Mouse (Mus musculus) neural tube, embryonic 11.5 days (tissue): ENCODE measurements around the gene Tmem110. TPM values are rescaled to one million over a fixed set of nuclear protein-coding genes. Genes with fewer than 3 reads are reported as not detected.

Experiments
- ATAC-seq: fragments of 200-750 bp; cut with Nextera tagmentation; 2 replicates; pipeline ENCODE4 v1.8.0; 2017; ENCODE audit warnings: moderate number of reproducible peaks, mild to moderate bottlenecking, moderate TSS enrichment, moderate library complexity; ENCODE audit not compliant: insufficient read depth, low FRiP score, low TSS enrichment
- DNase-seq: peaks from one replicate; pipeline ENCODE4 v3.0.0-alpha.2; 2015; ENCODE audit warnings: low spot score
- H3K27ac ChIP-seq: fragments of 300-500 bp; sonication (generic); 2 replicates; pipeline ENCODE4 v1.5.1; 2014; ENCODE audit warnings: low read depth, mild to moderate bottlenecking, low read length
- H3K27me3 ChIP-seq: fragments of 300-500 bp; sonication (generic); 2 replicates; pipeline ENCODE4 v1.6.1; 2014; ENCODE audit warnings: mild to moderate bottlenecking, low read length, mixed read lengths; ENCODE audit not compliant: control insufficient read depth, insufficient read depth
- H3K36me3 ChIP-seq: fragments of 300-500 bp; sonication (generic); 2 replicates; pipeline ENCODE4 v1.6.1; 2014; ENCODE audit warnings: mild to moderate bottlenecking, low read length, moderate library complexity, mixed read lengths; ENCODE audit not compliant: control insufficient read depth, insufficient read depth
- H3K4me1 ChIP-seq: fragments of 300-500 bp; sonication (generic); 2 replicates; pipeline ENCODE4 v1.6.1; 2014; ENCODE audit warnings: low read length, mixed read lengths; ENCODE audit not compliant: control insufficient read depth, insufficient read depth
- H3K4me2 ChIP-seq: fragments of 300-500 bp; sonication (generic); 2 replicates; pipeline ENCODE4 v1.6.1; 2014; ENCODE audit warnings: low read depth, mild to moderate bottlenecking, moderate library complexity
- H3K4me3 ChIP-seq: fragments of 300-500 bp; sonication (generic); 2 replicates; pipeline ENCODE4 v1.5.1; 2014; ENCODE audit warnings: low read depth, low read length
- H3K9ac ChIP-seq: fragments of 300-500 bp; sonication (generic); 2 replicates; pipeline ENCODE4 v1.6.1; 2014; ENCODE audit warnings: mild to moderate bottlenecking, low read length
- H3K9me3 ChIP-seq: fragments of 300-500 bp; sonication (generic); 2 replicates; pipeline ENCODE4 v1.6.1; 2016; ENCODE audit warnings: low read length; ENCODE audit not compliant: control insufficient read depth
- WGBS: fragments of 180-500 bp; shearing (Covaris S2); extraction: QIAGEN DNeasy Blood & Tissue Kit; methylation state at CpG from one replicate; pipeline ENCODE4 v1.1.7; 2014; 5-methylcytosine and 5-hydroxymethylcytosine counted together
- polyA plus RNA-seq: library from polyadenylated mRNA; unstranded; fragments of >200 nt; fragmentation: Nextera tagmentation; extraction: Ambion mirVana; gene quantifications from 2 replicates; pipeline ENCODE4 v1.2.1, GENCODE M21; 2014

Tmem110 gene
- polyA plus RNA-seq, 1 experiment from 2014 or later: 31.2 TPM

DNA sequence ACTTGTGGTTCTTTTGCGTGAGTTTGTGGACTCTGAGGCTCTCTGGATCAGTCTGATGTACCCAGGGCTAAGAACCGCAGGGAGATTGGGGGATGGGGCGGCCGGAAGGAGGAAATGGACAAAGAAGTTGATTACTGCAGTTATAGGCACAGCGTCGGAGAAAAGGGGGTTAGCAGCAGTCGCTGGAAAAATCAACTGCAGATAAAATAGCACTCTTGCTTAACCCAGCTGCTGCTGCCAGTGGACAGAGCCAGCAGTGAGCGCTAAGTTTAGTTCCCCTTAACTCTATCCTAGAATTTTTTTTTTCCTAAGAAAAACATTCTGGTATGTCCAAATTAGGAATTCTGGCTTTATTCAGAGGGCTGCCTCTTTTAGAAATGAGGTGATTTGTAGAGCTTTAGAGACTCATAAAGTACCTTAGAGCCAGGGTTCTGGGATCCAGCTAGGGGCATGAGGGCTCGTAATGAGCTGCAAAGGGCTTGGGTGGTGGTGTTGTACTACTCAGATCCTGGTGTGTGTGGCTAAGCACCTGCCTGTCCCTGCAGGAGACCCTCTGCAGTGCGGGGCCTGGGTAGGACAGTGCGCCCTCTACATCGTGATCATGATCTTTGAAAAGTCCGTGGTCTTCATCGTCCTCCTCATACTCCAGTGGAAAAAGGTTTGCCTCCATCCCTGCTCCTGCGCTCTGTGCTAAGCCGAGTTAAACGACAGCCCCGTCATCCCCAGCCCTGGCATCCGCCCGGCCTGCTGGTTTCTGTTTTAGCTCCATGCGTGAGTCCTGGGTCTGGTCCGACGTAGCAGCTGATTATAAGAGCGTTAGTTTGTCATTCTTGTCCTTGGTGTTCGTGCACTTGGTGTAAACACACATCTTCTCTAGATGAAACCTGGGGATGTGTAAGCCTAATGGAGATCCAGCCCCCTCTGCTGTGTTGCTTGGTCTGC lies 45.1 kb downstream of the Tmem110 start:
- Histone ChIP-seq H3K4me2 (no peak overlapping the region), H3K27me3 (no peaks in the 10 kb centered on the region), H3K9ac (no peak overlapping the region), H3K4me1 (no peaks in the 10 kb centered on the region), H3K9me3 (no peaks in the 10 kb centered on the region), H3K4me3 (no peak overlapping the region), H3K27ac (no peak overlapping the region), H3K36me3 (no peaks in the 10 kb centered on the region)
- 78% methylated on average over 25 of the region's 25 CpGs for WGBS
- DNase-seq (no peak), ATAC-seq (no peak)

DNA sequence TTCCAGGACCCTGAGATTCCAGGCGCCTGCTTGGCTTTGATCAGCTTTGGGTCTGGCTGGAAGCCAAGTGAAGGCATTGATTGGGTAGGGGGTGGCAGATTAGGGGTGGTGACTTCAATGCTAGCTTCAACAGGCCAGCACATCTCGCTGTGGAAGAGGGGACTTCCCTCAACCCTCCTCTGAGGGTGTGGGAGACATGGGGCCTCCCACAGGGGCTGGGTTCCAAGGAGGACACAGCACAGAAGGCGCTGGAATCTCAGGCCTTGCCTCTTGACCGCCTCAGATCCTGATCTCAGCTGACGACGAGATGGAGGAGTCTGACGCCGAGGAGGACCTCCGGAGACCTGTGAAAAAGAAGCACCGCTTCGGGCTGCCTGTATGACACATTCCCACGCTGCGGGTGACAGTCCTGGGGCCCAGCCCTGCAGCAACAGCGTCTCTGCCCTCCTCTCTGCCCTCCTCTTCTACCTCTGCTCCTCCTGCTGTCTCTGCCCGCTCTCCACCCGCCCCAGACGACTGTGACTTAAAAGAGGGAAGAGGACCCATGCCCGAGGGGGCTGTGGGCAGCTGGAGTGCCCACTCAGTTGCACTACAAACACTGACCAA lies 48.8 kb downstream of the Tmem110 start:
- no peaks in the 10 kb centered on the region for H3K36me3 ChIP-seq
- no peaks in the 10 kb centered on the region for H3K9me3 ChIP-seq
- H3K27me3 ChIP-seq: no peaks in the 10 kb centered on the region
- no peak overlapping the region for H3K27ac ChIP-seq
- no peaks in the 10 kb centered on the region for H3K4me1 ChIP-seq
- DNase-seq (no peak), ATAC-seq (no peak)
- WGBS: 84% methylated on average over 18 of the region's 18 CpGs
- no peak overlapping the region for H3K9ac ChIP-seq
- H3K4me3 ChIP-seq: no peak overlapping the region
- H3K4me2 ChIP-seq: no peak overlapping the region

DNA sequence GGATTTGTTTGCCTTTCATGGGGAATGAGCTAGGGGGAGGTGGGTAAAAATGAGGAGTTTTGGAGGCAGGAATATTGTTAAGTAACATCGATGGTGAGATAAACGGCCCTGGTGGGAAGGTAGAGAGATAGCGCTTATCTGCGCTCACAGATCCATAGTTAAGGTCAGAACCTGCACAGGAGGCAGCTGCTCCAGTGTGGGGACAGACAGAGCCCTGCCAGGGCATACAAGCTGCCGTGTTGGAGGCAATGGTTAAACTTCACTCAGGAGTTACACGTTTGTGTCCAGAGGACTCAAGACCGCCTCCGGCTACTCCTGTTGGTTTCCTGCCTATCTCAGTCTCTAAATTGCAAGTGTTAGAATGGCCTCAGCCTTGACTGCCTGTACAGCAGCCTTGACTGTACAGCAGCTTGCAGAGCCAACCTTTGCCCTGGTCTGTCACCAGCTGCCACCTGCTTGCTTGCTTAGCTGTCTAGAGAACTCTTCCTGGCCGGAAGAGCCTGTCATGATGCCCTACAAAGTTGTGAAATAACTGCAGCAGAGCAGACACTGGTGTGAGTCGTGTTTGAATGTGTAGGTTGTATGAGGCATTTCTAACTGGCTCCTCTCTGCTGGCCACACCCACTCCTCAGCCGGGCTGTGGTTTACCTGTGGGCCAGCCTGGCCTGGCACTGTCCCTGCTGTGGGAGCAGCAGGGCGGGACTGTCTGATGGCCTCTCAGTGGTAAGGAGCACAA lies 49.9 kb downstream of the Tmem110 start:
- no peak for ATAC-seq
- H3K9me3 ChIP-seq: no peaks in the 10 kb centered on the region
- no peak overlapping the region for H3K4me3 ChIP-seq
- no peak overlapping the region for H3K4me2 ChIP-seq
- 92% methylated on average over 12 of the region's 12 CpGs for WGBS
- no peaks in the 10 kb centered on the region for H3K36me3 ChIP-seq
- no peaks in the 10 kb centered on the region for H3K27me3 ChIP-seq
- no peak overlapping the region for H3K27ac ChIP-seq
- no peak for DNase-seq
- no peak overlapping the region for H3K9ac ChIP-seq
- H3K4me1 ChIP-seq: no peaks in the 10 kb centered on the region

DNA sequence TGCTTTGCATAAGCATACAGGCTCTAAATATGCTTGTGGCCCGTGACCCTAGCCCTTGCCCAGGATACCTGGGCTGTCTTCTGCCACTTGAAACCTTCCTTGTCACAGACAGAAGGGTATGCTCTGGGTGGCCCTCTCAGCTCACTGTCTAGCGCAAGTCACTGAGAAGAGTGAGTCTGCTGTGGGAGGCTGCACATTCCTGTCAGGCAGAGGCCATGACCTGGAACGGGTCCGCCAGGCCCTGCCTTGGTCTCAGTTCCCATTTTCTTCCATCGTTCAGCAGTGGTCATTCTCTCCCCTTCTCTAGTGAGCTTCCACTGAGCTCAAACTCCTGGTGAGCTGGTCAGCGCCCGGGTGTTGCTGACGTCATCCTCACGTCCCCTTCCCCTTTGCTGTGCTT lies 50.6 kb downstream of the Tmem110 start:
- Histone ChIP-seq H3K9me3 (no peaks in the 10 kb centered on the region), H3K9ac (no peak overlapping the region), H3K27ac (no peak overlapping the region), H3K4me1 (no peaks in the 10 kb centered on the region), H3K27me3 (no peaks in the 10 kb centered on the region), H3K36me3 (no peaks in the 10 kb centered on the region), H3K4me2 (no peak overlapping the region), H3K4me3 (no peak overlapping the region)
- no peak for ATAC-seq
- DNase-seq: no peak
- WGBS: 90% methylated on average over 9 of the region's 9 CpGs

DNA sequence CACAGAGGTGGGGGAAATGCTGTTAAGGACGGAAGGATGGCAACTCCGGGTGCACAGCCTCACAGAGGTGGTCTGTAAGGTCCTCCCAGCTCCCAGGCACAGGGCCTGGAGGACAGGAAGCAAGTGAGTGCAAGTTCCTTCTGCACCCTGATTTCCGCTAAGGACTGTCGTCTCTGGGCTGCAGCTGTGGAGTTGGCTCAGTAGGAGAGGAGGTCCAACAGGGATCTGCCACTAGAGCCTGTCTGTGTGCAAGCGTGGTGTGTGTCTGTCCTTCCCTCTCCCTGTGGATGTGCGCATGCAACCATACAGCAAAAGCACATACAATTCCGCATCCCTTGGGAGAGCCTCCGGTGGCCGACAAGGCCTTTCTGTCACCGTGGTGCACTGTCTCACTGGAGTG lies 51.1 kb downstream of the Tmem110 start:
- no peak for DNase-seq
- H3K27ac ChIP-seq: no peak overlapping the region
- no peak for ATAC-seq
- no peaks in the 10 kb centered on the region for H3K36me3 ChIP-seq
- no peaks in the 10 kb centered on the region for H3K9me3 ChIP-seq
- H3K9ac ChIP-seq: no peak overlapping the region
- no peak overlapping the region for H3K4me2 ChIP-seq
- no peaks in the 10 kb centered on the region for H3K4me1 ChIP-seq
- 98% methylated on average over 10 of the region's 10 CpGs for WGBS
- H3K27me3 ChIP-seq: no peaks in the 10 kb centered on the region
- no peak overlapping the region for H3K4me3 ChIP-seq

DNA sequence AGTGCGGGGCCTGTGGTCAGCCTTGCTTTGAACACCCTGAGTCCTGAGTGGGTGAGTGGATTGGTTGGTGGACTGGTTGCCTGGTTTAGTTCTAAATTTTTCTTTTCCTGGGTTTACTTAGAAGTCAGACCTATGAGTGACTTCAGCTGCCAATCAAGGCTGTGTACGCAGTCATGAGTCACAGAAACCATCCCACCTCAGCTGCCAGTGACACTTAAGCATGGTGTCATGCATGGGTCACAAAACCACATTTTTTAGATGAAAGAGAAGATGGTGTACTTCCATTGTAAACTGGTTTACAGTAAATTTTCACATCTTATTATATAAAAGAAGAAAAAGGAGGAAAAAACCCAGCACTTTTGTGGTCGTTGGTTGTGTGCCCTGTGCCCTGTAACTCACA lies 52.4 kb downstream of the Tmem110 start:
- no peak overlapping the region for H3K4me3 ChIP-seq
- H3K27me3 ChIP-seq: no peaks in the 10 kb centered on the region
- H3K4me2 ChIP-seq: no peak overlapping the region
- no peaks in the 10 kb centered on the region for H3K4me1 ChIP-seq
- WGBS: 88% methylated on average over 3 of the region's 3 CpGs
- DNase-seq: no peak
- ATAC-seq: no peak
- H3K9ac ChIP-seq: no peak overlapping the region
- H3K27ac ChIP-seq: no peak overlapping the region
- no peaks in the 10 kb centered on the region for H3K9me3 ChIP-seq
- H3K36me3 ChIP-seq: no peaks in the 10 kb centered on the region

DNA sequence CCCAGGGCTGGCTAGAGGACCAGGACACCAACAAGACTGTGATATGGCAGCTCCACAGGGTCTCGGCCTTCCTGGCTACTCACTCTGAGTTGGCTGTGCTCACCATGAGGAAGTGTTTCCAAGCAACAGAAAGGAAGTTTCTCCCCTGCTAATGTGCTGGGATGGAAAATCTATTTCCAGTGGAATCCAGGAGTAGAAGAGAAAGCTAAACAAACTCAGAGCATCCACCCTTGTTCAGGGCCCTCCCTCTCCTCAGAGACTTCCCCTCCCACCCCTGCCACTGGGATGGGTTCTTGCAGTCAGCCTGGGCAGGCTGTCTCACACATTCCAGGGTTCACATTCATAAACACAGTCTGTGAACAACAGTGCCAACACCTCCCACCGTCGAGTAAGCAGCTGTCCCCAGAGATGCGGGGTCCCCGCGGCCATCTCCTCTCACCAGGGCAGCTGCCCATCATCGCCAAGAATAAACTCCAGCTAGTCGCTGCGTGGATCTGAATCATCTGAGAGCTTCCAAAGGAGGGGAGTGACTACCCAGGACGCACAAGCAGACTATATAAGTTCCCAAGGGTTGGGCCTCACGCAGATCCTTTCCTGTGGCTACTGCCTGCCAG lies 53.7 kb downstream of the Tmem110 start, which contains the start of gene Mustn1:
Mustn1 (plus strand) TSS at position 243 of the 614 bp plus-strand sequence.
- ATAC-seq (no peak), DNase-seq (no peak)
- Histone ChIP-seq H3K4me1 (no peaks in the 10 kb centered on the region), H3K4me2 (no peak within 1 kb of the TSS), H3K4me3 (no peak within 1 kb of the TSS), H3K9ac (no peak within 1 kb of the TSS; the same call in 1 of the 2 replicates), H3K27me3 (no peaks in the 10 kb centered on the region), H3K27ac (no peak within 1 kb of the TSS), H3K9me3 (no peaks in the 10 kb centered on the region), H3K36me3 (no peaks in the 10 kb centered on the region)
- 78% methylated on average over 11 of the region's 11 CpGs for WGBS

DNA sequence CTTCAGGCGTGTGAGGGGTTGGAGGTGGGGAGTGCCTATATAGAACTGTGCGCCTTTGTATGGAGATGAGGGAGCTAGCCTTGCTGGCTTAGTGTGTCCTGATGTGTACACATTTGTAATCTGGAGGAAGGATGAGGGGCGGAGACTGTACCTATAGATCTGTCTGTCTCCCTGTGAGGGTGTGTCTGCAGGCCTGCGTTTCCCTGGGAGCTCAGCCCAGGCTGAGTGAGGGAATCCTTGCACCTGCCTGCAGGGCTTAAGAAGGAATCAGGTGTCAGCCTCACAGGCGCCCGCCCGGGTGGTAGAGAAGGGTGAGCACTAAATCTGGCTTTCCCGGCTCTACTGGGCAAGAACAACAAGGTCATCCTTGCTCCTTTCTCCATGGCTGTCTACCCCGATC lies 54.4 kb downstream of the Tmem110 start:
- no peak overlapping the region for H3K4me3 ChIP-seq
- no peaks in the 10 kb centered on the region for H3K36me3 ChIP-seq
- no peak overlapping the region for H3K4me2 ChIP-seq
- 69% methylated on average over 9 of the region's 9 CpGs for WGBS
- no peak overlapping the region for H3K9ac ChIP-seq
- H3K9me3 ChIP-seq: no peaks in the 10 kb centered on the region
- H3K4me1 ChIP-seq: no peaks in the 10 kb centered on the region
- ATAC-seq (no peak), DNase-seq (no peak)
- no peaks in the 10 kb centered on the region for H3K27me3 ChIP-seq
- H3K27ac ChIP-seq: no peak overlapping the region
